Mouse (Mus musculus) gastrocnemius, adult 18-20 months (tissue): Measurements from ENCODE around the gene Tmem88. TPM values are rescaled to one million over a fixed set of nuclear protein-coding genes. Genes with fewer than 3 reads are reported as not detected.
A peak's percentile ranks its signal among the peaks of the same experiment; 100 is the strongest.

ENCODE experiments used
- DNase-seq: peaks from one replicate; pipeline ENCODE4 v3.0.0; 2021; ENCODE audit warnings: low spot score
- total RNA-seq, 2 experiments: library from RNA; stranded (reverse); gene quantifications; 2 replicates each; pipeline ENCODE4 v1.2.3; 2021

Tmem88 gene
- total RNA-seq, 2 experiments from 2014 or later = 2.6 to 4.1 TPM

- DNase-seq = peak; percentile 53
Observed at GRCm38 (mm10) chr11:69382478-69383105, 15.4 kb downstream of the Tmem88 start.

- DNase-seq = no peak
Observed at GRCm38 (mm10) chr11:69381356-69381755, 16.7 kb downstream of the Tmem88 start.

GRCm38 (mm10) chr11:69379600-69379999 is 18.4 kb downstream of the Tmem88 start:
- no peak for DNase-seq

DNA sequence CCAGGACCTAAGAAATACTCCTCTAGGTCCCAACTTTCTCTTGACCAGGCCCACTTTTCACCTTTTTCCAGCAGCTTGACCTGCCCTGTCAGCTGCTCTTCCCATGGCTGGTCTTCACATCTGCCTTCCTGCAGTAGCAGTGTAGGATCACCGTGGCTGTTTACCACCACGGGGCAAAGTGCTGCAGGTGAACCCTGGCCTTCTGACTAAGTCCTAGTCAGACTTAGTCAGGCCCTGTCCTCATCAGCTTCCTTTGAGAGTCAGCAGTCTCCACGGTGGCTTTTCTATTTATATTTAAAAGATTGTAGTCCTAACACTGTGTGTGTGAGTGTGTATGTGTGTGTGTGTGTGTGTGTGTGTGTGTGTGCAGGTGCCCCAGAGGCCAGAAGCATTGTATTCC is 20.3 kb downstream of the Tmem88 start:
- no peak for DNase-seq

DNA sequence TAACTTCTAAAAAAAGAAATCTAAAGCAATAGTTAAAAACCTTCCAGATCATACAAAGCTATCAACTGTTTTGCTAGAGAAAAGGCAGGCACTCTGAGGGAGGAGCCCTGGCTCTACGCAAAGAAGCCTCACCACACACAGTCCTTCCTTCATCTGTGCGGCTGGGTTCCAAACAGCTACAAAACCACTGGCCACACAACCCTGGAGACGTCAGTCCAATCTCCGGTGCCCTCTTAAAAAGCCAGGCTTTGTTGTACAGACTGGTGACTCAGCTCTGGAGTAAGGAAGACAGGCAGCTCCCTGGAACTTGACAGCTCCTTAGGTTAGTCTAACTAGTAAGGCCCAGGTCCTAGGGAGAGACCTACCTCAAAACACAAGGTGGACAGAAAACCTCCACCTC is 22.4 kb downstream of the Tmem88 start:
- DNase-seq = no peak

DNA sequence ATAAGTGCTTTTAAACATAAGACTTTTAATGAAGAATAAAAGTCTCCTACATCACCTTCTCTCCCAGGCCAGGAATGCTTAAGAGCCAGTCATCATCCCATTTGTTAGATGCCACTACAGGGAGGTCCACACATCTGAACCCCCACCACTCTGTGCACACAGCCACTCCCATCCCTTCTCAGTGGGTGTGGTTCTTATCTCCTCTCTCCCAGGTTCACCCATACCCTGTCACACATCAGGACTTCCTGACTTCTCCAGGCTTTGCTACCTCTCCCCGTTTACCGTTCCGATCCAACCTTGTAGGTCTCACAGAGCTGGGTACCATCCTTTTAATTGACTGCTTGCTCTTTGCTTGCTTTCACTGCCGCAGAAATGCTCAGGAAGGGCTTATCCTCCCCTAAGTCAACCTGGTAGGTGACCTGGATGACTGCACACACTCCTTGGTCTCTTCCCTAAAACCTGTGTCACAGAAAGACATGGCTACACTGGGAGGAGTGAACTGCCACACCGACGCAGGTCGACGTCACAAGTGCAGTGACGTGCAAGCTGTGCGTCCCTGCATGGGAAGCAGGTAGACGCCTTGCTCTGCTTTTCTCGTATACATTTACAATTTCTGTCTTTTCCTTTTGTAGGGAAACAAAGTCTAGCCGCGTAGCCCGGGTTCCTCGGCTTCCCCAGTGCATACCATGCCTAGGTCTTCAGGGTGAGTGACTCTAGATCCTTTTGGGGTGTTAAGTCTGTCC is 24.6 kb downstream of the Tmem88 start:
- DNase-seq = no peak

DNA sequence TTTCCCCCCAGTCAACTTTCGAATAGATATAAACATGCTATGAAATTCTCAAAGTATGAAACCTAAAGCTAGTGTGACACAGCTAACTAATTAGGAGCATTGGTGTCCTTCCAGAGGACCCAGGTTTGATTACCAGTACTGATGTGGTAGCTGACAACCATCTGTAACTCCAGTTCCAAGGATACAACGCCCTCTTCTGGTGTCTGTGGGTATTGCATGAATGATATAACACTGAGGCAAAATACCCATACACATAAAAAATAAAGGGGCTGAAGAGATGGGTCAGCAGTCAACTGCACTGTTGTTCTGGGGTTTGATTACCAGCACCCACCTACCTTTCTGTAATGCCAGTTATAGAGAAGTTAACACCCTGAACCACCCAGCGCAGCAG is 25.3 kb downstream of the Tmem88 start:
- no peak for DNase-seq

- no peak for DNase-seq
Observed at GRCm38 (mm10) chr11:69372056-69372779, 25.8 kb downstream of the Tmem88 start.

DNA sequence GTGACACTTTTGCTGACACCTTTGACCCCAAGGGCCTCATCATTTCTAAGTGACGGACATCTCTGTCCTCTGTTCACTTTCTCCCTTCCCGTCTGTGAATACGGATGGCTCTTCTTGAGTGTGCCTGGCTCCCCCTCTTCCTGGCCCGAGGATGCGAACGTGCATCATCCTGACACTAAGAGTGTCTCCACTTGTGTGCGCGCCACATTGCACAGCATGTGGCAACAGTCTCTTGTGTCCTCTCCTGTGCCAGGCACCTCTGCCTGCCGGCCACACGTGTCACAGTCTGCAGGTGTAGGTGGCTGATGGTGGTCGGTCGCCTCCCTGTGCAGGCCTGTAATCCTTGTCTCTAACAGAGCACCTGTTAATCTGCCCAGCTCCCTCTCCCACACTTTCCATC is 26.4 kb downstream of the Tmem88 start:
- no peak for DNase-seq

DNA sequence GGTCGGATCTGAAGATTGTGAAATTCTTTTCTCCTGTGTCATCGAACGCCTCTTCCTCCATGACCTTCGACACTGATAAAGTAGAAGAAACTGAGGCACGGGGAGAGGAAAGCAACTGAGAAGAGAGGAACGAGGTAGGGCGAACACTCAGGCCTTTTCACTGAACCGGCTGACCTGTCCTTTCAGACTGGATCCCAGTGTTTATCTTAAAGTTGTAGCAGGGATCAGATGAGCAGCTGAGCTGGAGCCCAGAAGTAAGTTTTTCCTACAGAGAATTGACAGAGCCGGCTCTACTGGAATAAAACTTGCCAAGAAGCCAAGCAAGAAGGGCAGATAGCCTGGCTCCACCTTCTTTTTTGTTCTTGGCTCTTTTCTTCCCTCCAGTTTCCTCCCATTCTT is 27.2 kb downstream of the Tmem88 start:
- no peak for DNase-seq

GRCm38 (mm10) chr11:69369990-69370816 is 27.8 kb downstream of the Tmem88 start:
- no peak for DNase-seq

GRCm38 (mm10) chr11:69369215-69369989 is 28.6 kb downstream of the Tmem88 start, which contains the start of gene Chd3:
Gene Chd3 (minus strand): TSS chr11:69369406.
- DNase-seq = no peak

DNA sequence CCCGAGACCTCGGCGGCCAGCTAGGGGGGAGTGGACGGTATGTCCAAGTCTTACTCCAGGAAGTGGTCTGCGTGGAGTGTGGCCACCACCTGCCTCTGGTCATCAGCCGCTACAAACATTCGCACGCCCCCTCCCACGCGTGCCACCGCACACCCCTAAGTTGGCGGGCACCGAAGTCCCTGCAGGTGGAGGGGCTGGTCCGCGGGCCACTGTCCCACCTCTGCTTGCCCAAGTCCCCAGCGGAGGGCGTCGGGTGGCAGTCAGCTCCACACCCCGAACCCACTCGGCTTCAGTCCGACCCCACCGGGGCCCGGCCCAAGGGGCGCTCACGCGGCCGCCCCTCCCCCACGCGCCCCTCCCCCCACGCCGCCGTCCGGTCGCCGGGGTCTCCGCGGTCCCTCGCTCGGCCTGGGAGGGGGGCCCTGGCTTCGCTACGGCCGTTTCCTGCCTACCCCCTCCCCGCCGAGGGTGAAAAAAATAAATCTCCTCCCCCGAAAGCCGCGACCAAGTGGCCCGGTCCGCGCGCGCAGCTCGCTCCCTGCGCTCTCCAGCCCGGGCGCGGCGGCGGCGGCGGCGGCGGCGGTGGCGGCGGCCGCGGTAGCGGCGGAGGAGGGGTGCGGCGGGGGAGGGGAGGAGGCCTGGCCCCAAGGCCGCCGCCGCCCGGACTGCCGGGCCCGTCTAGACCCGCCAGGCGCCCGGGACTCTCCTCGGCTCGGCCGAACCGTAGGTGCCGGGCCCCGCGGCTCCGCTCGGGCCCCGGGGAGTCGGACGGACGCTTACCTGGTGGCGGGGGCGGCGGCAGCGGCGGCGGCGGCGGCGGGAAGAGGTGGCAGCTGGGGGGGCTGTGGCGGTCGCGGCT is 29.4 kb downstream of the Tmem88 start:
- DNase-seq = no peak

DNA sequence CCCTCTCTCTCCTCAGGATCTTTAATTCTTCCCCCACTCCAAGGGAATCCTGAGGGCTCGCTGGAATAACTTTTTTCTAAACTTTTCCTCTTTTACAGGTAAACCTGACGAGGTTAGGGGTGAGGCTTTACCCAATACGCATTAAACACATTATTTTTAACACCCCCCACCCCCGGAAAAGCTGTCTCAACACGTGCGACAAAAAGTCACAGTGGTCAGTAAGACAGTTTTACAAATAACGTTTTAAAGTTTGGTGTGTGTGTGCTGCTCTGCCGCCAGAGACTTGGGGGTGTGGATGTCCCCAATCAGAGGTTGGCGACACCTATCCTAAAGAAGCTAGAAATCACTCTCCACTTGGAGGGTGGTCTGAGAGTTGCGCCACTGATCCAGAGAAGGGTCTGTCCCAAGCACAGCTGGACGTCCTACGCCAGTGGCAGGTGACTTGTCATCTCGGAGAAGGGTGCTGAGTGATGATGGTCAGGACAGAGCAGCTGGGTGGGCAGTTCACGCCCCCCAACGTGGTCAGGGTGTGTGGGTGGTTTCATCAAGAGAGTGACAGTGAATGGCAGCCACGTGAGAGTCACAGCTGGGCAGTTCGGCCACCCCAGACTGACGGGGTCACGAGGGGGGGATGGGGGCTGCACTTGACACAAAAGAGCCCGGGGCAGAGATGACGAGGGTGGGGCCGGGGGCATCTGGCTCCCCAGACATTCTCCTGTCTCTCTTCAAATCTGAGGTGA is 30.2 kb downstream of the Tmem88 start:
- no peak for DNase-seq

- no peak for DNase-seq
Observed at GRCm38 (mm10) chr11:69366855-69367615, 31.0 kb downstream of the Tmem88 start.

- DNase-seq = peak; percentile 92
Observed at GRCm38 (mm10) chr11:69366157-69366854, 31.7 kb downstream of the Tmem88 start.

DNA sequence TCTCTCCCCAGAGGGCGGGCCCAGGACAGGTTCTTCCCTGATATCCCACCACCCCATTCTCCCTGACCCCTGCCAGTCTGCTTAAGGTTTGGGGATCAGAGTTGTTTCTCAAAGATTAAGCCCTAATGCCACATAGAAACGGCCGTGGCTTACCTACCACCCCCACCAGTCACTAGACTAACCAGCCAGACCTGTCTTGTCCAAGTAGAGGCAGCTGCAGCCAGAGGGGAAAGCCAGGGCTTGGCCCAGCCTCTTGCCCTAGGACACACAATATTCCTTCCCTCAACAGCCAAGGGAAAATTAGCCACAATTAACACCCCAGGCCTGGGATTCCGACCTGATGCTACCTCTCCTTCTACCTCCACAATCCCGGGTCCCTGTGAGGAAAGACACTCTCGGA is 32.3 kb downstream of the Tmem88 start:
- no peak for DNase-seq

- peak; percentile 97 for DNase-seq
Observed at GRCm38 (mm10) chr11:69364910-69365309, 33.1 kb downstream of the Tmem88 start.
